Mouse (Mus musculus): ENCODE measurements around the gene Nr4a1. TPM values are rescaled to one million over a fixed set of nuclear protein-coding genes. Genes with fewer than 3 reads are reported as not detected.
A peak's percentile ranks its signal among the peaks of the same experiment; 100 is the strongest.

The Nr4a1 gene
- 2.8 and 2.9 TPM in 2 replicates for polyA plus RNA-seq (2016; fragmentation: Nextera tagmentation; extraction: Ambion mirVana)

DNA sequence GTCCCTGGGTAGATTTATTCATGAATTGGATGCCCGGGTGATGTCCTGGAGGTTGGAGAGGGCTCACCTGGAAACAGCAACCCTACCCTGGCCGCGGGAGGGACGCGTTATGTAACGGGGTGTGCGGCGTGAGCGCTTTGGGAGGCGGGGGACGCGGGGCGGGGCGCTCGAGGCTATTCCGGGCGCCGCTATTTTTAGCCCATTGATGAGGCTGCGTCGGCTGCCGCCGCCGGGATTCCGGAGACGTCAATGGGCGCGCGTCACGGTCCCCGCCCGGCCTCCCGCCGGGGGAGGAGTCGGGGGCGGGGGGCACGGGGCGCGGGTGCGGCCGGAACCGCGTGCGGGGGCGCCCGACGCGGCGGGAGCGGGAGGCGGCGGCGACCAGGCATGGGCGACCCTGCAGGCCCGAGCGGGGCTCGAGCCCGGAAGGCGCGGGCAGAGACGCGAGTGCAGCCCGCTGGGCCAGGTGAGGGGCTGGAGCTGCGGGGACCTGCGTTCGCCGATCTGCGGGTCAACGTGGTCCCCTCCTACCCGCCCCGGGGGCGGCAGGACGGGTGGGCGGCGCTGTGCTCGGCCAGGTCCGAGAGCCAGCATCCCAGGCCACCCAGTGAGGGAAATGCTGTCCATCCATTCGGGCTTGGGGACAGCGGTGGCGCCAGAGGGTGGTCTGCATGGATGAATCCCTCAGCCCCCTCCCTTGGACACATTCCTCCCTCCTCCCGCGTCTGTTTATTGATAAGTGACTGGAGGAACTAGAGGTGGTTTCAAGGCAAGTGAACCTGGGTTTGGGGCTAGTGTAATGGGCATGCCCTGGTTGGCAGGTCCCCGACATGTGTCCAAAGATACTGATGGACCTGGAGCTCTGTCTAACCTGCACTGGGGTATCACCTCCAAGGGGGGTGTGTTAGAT is at the start of gene Nr4a1:
Nr4a1 (plus strand) TSS at position 384 of the 910 bp plus-strand sequence.
- Histone ChIP-seq H3K4me1 (peaks cover 30% of the 10 kb centered on the region), H3K36me3 (no peaks in the 10 kb centered on the region), H3K27ac (replicated peaks) (peak within 1 kb of the TSS; percentile 92), H3K9me3 (replicated peaks) (no peaks in the 10 kb centered on the region), H3K4me3 (peak within 1 kb of the TSS; percentile 79), H3K27me3 (ENCODE audit: low read depth, poor library complexity, severe bottlenecking) (peaks cover 22% of the 10 kb centered on the region; the same call in 1 of the 2 replicates)
- whole genome bisulfite sequencing, result 2% methylated on average over 79 of the region's 82 CpGs
- DNase-seq (ENCODE audit: low spot score), result peak; percentile 64

DNA sequence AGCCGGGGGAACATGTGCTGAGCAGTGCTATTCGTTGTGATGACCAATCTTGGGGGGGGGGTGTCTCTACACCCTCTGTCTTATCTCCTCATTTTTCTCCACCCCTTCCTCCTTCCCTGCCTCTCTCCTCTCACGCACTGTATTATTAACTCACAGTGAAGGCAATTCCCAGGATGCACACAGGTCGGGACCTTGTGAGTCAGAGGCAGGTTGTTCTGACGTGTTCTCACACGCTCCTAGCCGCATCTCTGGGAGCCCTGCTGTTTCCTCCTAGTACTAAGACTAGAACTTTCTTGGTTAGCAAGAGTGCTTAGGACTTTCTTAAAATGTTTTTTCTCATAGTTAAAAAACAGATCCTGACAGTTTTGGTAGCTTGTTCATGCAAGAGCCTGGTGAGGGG is 49.3 kb upstream of the Nr4a1 start:
- no peaks in the 10 kb centered on the region; the same call in 1 of the 2 replicates for H3K9me3 ChIP-seq (replicated peaks)
- peaks cover 96% of the 10 kb centered on the region for H3K36me3 ChIP-seq
- no peaks in the 10 kb centered on the region for H3K4me1 ChIP-seq
- no peak overlapping the region for H3K27ac ChIP-seq (replicated peaks)
- H3K27me3 ChIP-seq (ENCODE audit: low read depth, poor library complexity, severe bottlenecking), result no peaks in the 10 kb centered on the region
- 89% methylated on average over 7 of the region's 7 CpGs for WGBS
- no peak overlapping the region for H3K4me3 ChIP-seq
- DNase-seq (ENCODE audit: low spot score), result no peak

DNA sequence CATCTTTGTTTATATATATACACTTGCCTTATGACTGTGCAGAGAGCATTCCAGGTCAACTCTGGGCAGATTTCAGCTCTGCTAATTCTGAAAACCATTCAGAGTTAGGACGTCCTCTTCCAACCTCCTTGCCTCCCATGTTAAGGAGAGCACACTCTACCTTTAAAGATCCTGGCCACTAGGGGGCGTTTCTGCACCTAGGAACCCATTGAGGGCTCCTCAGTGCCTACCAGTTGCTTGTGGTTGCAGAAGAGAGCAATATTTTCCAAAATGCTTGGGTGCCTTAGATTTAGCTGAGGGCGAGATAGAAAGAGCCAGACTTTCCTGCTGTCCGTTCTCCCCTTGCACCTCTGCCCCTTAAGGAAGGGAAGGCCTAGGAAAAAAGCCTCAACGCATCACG is 43.8 kb upstream of the Nr4a1 start:
- Histone ChIP-seq H3K27me3 (ENCODE audit: low read depth, poor library complexity, severe bottlenecking) (no peaks in the 10 kb centered on the region), H3K9me3 (replicated peaks) (no peaks in the 10 kb centered on the region), H3K27ac (replicated peaks) (no peak overlapping the region), H3K4me3 (no peak overlapping the region), H3K4me1 (peaks cover 6% of the 10 kb centered on the region; the same call in 1 of the 2 replicates), H3K36me3 (peaks cover 79% of the 10 kb centered on the region)
- peak; percentile 53 for DNase-seq (ENCODE audit: low spot score)
- 62% methylated on average over 6 of the region's 6 CpGs for WGBS

DNA sequence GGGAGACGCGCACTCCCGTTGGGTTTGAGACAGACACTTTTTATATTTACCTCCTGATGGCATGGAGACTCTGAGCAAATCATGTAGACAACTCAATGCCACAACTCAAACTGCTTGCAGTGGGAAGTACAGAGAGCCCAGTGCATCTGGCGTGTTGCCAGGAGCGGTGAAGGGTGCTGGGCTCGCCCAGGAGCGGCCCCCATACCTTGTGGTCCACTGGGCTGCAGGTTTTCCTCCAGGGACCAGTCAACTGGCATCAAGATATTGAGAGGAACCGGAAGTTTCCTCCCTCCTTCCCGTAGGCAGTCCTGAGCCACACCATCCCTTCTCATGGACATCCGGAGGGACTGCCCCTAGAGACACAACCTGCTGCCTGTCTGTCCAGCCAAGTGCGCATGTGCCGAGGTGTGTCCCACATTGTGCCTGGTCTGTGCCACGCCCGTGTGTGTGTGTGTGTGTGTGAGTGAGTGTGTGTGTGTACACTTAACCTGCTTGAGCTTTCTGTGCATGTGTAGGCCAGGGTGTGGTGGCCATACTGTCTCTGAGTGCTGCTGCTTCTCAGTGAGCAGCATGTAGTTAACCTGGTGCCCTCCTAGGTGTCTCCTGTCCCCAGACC is 43.0 kb upstream of the Nr4a1 start:
- 95% methylated on average over 14 of the region's 14 CpGs for WGBS
- Histone ChIP-seq H3K4me3 (no peak overlapping the region), H3K36me3 (peaks cover 73% of the 10 kb centered on the region)

DNA sequence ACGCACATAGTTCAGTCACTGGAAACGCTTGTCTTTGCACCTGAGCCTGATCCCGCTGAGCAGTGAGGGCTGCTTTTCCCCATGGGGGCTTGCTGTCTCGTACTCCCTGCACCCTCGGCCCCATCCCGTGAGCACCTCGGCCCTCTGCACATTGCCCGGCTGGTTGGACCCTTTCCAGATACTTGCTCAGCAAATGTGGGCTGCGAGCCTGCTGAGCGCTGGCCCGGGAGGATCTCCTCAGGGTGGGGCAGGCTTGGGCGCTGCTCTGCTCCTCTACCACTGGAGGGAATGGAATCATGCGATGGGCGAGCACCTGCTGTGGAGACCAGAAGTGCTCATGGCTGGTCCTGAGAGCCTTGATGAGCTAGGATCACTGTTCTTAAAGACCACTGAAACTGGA is 41.6 kb upstream of the Nr4a1 start:
- H3K4me3 ChIP-seq, result no peak overlapping the region

More for the DNA sequence above, 43.0 kb upstream of the Nr4a1 start:
- H3K9me3 ChIP-seq (replicated peaks), result no peaks in the 10 kb centered on the region
- no peak for DNase-seq (ENCODE audit: low spot score)
- no peak overlapping the region for H3K27ac ChIP-seq (replicated peaks)
- H3K4me1 ChIP-seq, result peaks cover 10% of the 10 kb centered on the region
- H3K27me3 ChIP-seq (ENCODE audit: low read depth, poor library complexity, severe bottlenecking), result no peaks in the 10 kb centered on the region

DNA sequence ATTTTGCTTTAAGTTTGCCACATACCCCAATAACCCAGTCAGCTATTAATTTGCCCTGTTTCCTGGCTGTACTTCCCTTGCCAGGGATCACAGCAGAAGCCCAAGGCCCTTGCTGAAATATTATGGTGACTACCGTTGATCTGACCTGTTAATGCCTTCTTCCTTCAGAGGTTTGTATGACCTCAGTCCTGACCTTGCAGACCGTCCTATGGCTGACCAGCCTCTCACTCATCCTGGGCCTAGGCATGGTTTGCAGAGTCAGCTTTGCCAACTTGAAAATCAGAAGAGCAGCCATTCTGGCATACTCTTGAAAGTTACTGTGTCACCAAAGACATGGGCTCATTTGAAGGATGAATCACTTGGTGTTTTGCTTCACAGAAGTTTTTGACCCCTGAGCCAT is 38.9 kb upstream of the Nr4a1 start:
- 83% methylated on average over 2 of the region's 2 CpGs for WGBS
- Histone ChIP-seq H3K4me1 (peaks cover 19% of the 10 kb centered on the region), H3K27me3 (ENCODE audit: low read depth, poor library complexity, severe bottlenecking) (no peaks in the 10 kb centered on the region), H3K4me3 (no peak overlapping the region), H3K9me3 (replicated peaks) (no peaks in the 10 kb centered on the region), H3K36me3 (peaks cover 34% of the 10 kb centered on the region), H3K27ac (replicated peaks) (no peak overlapping the region)
- DNase-seq (ENCODE audit: low spot score), result no peak

More for the DNA sequence above, 41.6 kb upstream of the Nr4a1 start:
- H3K27me3 ChIP-seq (ENCODE audit: low read depth, poor library complexity, severe bottlenecking), result no peaks in the 10 kb centered on the region
- no peak overlapping the region for H3K27ac ChIP-seq (replicated peaks)
- H3K9me3 ChIP-seq (replicated peaks), result no peaks in the 10 kb centered on the region
- H3K4me1 ChIP-seq, result peaks cover 12% of the 10 kb centered on the region
- H3K36me3 ChIP-seq, result peaks cover 60% of the 10 kb centered on the region
- DNase-seq (ENCODE audit: low spot score), result no peak
- 89% methylated on average over 14 of the region's 14 CpGs for WGBS

DNA sequence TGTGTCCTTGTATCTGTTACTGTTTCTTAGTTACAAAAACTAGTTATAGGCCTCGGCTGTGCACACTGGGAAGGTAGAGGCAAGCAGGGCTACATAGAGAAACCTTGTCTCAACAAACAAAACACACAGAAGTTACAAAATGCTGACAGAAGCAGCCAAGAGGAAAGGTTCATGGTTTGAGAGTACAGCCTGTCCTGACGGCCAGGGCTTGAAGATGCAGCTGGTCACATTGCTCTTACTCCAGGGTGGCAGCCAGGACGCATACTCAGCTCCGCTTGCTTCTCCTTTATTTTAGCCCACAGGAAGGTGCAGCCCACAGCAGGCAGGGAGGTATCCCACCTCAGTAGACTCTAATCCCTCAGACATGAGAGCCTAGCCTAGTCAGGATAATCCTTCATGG is 38.0 kb upstream of the Nr4a1 start:
- H3K27ac ChIP-seq (replicated peaks), result no peak overlapping the region
- WGBS, result 71% methylated on average over 4 of the region's 4 CpGs

DNA sequence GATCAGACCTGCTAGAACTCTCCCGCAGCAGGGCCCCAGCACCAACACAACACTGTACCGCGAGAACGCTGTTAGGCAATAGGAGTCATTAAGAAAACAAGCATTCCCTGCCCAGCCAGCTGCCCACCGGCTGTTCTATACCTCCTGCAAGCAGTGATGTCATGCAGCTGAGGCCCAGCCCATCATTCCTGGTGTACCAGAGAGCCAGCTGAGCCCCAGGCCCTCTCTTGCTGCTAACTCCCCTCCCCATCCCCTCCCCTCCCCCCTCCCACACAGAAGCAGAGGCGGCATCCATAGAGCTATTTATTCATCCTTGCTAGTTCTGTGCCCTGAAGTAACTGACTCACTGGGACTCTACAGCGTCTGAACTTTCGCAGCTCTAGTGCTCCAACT is 33.2 kb upstream of the Nr4a1 start:
- peak overlapping the region; percentile 78 for H3K4me3 ChIP-seq
- H3K4me1 ChIP-seq, result peaks cover 64% of the 10 kb centered on the region
- DNase-seq (ENCODE audit: low spot score), result peak; percentile 75
- H3K36me3 ChIP-seq, result no peaks in the 10 kb centered on the region
- H3K27ac ChIP-seq (replicated peaks), result peak overlapping the region; percentile 90
- peaks cover 37% of the 10 kb centered on the region for H3K27me3 ChIP-seq (ENCODE audit: low read depth, poor library complexity, severe bottlenecking)
- WGBS, result 3% methylated on average over 8 of the region's 8 CpGs
- no peaks in the 10 kb centered on the region for H3K9me3 ChIP-seq (replicated peaks)

More for the DNA sequence above, 38.0 kb upstream of the Nr4a1 start:
- no peak for DNase-seq (ENCODE audit: low spot score)
- no peaks in the 10 kb centered on the region for H3K27me3 ChIP-seq (ENCODE audit: low read depth, poor library complexity, severe bottlenecking)
- H3K4me3 ChIP-seq, result no peak overlapping the region
- peaks cover 25% of the 10 kb centered on the region for H3K36me3 ChIP-seq
- H3K4me1 ChIP-seq, result peaks cover 28% of the 10 kb centered on the region
- H3K9me3 ChIP-seq (replicated peaks), result no peaks in the 10 kb centered on the region

DNA sequence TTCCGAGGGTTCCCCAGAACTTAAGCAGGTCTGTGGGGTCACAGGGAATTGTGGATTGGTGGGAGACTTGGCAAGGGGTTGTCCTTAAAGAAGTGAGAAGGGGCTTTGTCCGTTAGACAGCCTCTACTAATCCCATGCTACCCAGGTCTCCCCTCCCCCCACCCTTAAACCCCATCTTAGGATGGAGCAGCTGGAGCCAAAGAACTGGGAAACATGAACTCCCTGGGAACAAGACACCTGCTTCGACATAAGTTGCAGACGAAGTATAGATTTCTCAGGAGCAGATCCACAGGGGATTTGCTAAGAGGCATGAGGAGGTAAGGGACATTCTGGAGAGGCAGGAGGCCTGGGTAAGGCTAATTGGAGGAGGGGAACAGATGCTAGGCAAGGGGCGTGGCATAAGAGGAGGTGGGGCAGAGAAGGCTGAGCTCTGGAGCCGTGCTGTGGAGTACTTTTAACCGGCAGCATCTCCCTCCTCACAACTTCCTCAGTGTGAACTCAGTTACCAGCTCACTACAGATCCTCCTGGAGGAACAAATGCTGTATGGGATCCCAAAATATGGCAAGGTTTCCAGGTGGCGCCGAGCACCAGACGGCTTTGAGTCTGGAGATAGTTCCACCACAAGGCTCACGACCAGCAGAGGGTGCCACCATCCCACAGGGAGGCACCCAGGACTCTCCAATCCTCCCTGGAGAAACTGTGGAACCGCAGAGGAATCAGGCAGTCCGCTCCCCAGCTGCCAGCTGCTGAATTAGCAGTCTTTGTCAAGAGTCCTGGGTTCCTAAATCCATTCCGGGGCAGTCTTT is 32.6 kb upstream of the Nr4a1 start:
- peaks cover 61% of the 10 kb centered on the region for H3K4me1 ChIP-seq
- peak overlapping the region; percentile 90 for H3K27ac ChIP-seq (replicated peaks)
- under 1% methylated on average over 14 of the region's 14 CpGs for WGBS
- H3K4me3 ChIP-seq, result peak overlapping the region; percentile 78
- no peaks in the 10 kb centered on the region for H3K36me3 ChIP-seq
- no peaks in the 10 kb centered on the region for H3K9me3 ChIP-seq (replicated peaks)
- H3K27me3 ChIP-seq (ENCODE audit: low read depth, poor library complexity, severe bottlenecking), result peaks cover 43% of the 10 kb centered on the region
- peak; percentile 83 for DNase-seq (ENCODE audit: low spot score)

DNA sequence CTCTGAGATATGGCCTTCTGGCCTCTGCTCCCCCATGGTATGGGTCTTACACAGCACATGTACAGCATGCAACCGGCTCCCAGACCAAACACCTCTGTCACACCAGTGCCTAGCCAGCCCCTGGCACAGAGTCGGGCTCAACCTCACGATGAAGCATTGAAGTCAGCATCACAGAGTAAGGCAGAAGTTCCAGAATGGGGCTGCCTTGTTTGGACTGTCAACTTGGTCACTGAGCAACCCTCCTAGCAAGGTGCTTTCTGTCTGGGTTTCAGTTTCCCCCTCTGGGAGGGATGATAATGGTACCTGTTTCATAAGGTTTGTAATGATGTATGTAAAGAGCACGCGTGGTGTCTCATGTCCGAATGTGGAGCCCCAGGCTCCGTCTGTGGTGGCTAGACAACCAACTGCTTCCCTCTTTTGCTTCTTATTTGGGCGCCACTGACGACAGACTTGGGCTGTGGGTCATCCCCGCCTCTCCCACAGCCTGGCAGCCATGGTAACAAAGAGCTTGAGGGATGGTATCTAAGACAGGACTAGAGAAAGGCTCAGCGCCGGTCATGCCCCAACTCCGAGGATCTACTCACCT is 31.1 kb upstream of the Nr4a1 start:
- DNase-seq (ENCODE audit: low spot score), result peak; percentile 45
- Histone ChIP-seq H3K27ac (replicated peaks) (peak overlapping the region; percentile 90), H3K36me3 (0 out of 2 replicates have a peak, but pooled peaks cover 2% of the 10 kb centered on the region), H3K4me1 (peaks cover 75% of the 10 kb centered on the region), H3K4me3 (peak overlapping the region; percentile 78), H3K27me3 (ENCODE audit: low read depth, poor library complexity, severe bottlenecking) (peaks cover 48% of the 10 kb centered on the region), H3K9me3 (replicated peaks) (no peaks in the 10 kb centered on the region)
- WGBS, result 42% methylated on average over 13 of the region's 13 CpGs

DNA sequence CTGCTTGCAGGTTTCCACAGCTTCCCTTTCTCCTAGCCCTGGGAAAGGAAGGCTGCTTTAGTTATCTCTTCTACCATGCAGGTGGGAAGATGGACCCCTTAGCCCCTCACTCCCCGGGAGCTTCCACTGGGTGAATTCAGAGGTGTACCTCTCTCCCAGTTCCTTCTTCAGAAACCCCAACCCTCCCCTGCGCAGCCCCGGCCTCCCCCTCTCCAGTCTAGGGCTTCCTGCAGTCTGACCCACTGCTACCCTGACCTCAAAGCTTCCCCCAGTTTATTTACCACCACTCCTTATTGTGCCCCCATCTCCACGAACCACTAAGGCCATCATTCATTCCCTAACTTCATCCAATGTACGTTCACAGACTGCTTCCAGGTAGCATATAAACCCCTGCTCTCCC is 30.5 kb upstream of the Nr4a1 start:
- peak overlapping the region; percentile 78 for H3K4me3 ChIP-seq
- peaks cover 48% of the 10 kb centered on the region for H3K27me3 ChIP-seq (ENCODE audit: low read depth, poor library complexity, severe bottlenecking)
- H3K9me3 ChIP-seq (replicated peaks), result no peaks in the 10 kb centered on the region
- H3K36me3 ChIP-seq, result peaks cover 3% of the 10 kb centered on the region; the same call in 1 of the 2 replicates
- peaks cover 81% of the 10 kb centered on the region for H3K4me1 ChIP-seq
- WGBS, result 11% methylated on average over 5 of the region's 5 CpGs
- no peak for DNase-seq (ENCODE audit: low spot score)
- peak overlapping the region; percentile 90 for H3K27ac ChIP-seq (replicated peaks)
